In the genomic region with DNA sequence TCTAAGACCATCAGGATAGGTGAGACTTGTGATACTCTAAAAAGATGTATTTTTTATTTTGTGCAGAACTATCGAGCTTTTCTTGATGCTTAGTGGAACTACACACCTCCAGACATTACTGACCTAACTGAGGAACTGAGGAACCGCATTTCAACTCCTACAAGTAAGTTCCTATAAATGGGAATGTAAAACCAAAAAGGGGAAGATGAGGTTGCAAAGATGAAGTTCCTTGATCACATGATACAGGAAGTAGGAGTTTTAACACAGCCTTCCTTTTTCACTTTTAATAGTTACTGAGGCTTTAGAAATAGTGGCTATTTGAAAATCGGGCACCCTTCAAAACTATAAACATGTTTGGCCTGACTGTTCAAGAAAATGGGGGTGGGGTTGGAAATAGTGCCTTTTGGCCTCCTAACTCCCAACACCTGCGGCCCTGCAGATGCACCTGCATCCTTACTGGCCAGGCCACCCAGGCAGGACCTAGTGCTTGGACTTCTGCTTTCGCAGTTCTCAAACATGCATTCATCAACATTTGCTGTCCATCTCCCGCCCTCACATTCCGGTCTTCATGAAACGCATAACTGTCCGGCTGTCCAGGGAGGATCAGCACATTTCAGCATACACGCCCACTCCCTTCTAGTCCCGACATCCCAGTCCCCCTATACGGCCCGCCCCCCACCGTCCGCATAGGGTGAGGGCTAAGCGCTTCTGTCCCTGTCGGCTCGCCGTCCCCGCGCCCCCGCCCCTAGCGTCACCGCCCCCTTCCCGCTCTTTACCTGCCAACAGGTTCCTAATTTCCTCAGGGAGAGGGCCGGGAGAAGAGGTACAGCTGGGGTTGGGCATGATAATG, we compare ENCODE assay signal across 1 mouse cellular context.
TF ChIP-seq lines count a peak whose summit lies in the region.

No protein-coding gene starts in this region.

TF ChIP-seq in MEL, 35 proteins besides CTCF, POLR2A, EP300 and RAD21 (continued from another document):
- TF ChIP-seq ETS1 (IDR thresholded peaks at IDR 0.05; ENCODE audit: low read depth, low read length): 0 out of 2 replicates have a peak, but pooled peaks have one; percentile 13
- no peak for TF ChIP-seq E2F4 (IDR thresholded peaks at IDR 0.05; ENCODE audit: borderline replicate concordance, low read depth, low read length)
- TF ChIP-seq USF2 (IDR thresholded peaks at IDR 0.05; ENCODE audit: borderline replicate concordance in 1 of 2, insufficient read depth in 1 of 2, low read depth in 1 of 2, low read length in 2 of 2): 0 out of 4 replicates have a peak, but pooled peaks of 1 of the 2 experiments have one; percentile 21
- TF ChIP-seq MAX (IDR thresholded peaks at IDR 0.05; ENCODE audit: low read length): no peak
- TF ChIP-seq ELF1 (IDR thresholded peaks at IDR 0.05; ENCODE audit: low read depth, low read length): peak; percentile 68; the same call in 1 of the 2 replicates
- no peak for TF ChIP-seq CHD2 (IDR thresholded peaks at IDR 0.05; ENCODE audit: low read length)
- TF ChIP-seq MEF2A (IDR thresholded peaks at IDR 0.05; ENCODE audit: extremely low read depth, insufficient replicate concordance, low read depth, low read length, poor library complexity, severe bottlenecking): no peak
- no peak for TF ChIP-seq KAT2A (conservative IDR thresholded peaks at IDR 0.05; ENCODE audit: low read depth, low read length)
- no peak for TF ChIP-seq SIN3A (IDR thresholded peaks at IDR 0.05; ENCODE audit: low read length)
- no peak for TF ChIP-seq TCF12 (IDR thresholded peaks at IDR 0.05; ENCODE audit: low read depth, low read length)
- TF ChIP-seq RCOR1 (IDR thresholded peaks at IDR 0.05; ENCODE audit: low read depth, low read length): peak; percentile 48
- no peak for TF ChIP-seq UBTF (IDR thresholded peaks at IDR 0.05; ENCODE audit: borderline replicate concordance, insufficient read depth, low read depth, low read length)
- no peak for TF ChIP-seq MYB (IDR thresholded peaks at IDR 0.05; ENCODE audit: low read depth, low read length)
- TF ChIP-seq GABPA (IDR thresholded peaks at IDR 0.05; ENCODE audit: low read depth, low read length): no peak
- peak; percentile 83 for TF ChIP-seq USF1 (IDR thresholded peaks at IDR 0.05; ENCODE audit: low read depth, low read length)
- no peak; the same call in 1 of the 2 replicates for TF ChIP-seq HCFC1 (IDR thresholded peaks at IDR 0.05; ENCODE audit: low read depth, low read length)
- TF ChIP-seq MAZ (IDR thresholded peaks at IDR 0.05; ENCODE audit: low read depth, low read length): no peak; the same call in 1 of the 2 replicates
- no peak for TF ChIP-seq JUND (IDR thresholded peaks at IDR 0.05; ENCODE audit: low read depth, low read length)
- no peak for TF ChIP-seq TAL1 (IDR thresholded peaks at IDR 0.05; ENCODE audit: low read length)
- TF ChIP-seq SMC3 (IDR thresholded peaks at IDR 0.05; ENCODE audit: low read depth, low read length): no peak
- TF ChIP-seq ZKSCAN1 (IDR thresholded peaks at IDR 0.05; ENCODE audit: low read depth, low read length): no peak
- no peak for TF ChIP-seq MAFK (IDR thresholded peaks at IDR 0.05; ENCODE audit: borderline replicate concordance, low read depth, low read length)
- no peak for TF ChIP-seq MXI1 (IDR thresholded peaks at IDR 0.05; ENCODE audit: low read depth, low read length)
- no peak for TF ChIP-seq POLR2AphosphoS2 (IDR thresholded peaks at IDR 0.05; ENCODE audit: low read length)
- no peak for TF ChIP-seq TBP (IDR thresholded peaks at IDR 0.05; ENCODE audit: low read depth, low read length)
- no peak for TF ChIP-seq ZC3H11A (IDR thresholded peaks at IDR 0.05; ENCODE audit: low read depth, low read length)
